Mouse (Mus musculus): ENCODE results near the gene Sgcd. TPM values are rescaled to one million over a fixed set of nuclear protein-coding genes. Genes with fewer than 3 reads are reported as not detected.

The Sgcd gene
- polyA plus RNA-seq, 1 experiment from 2014 or later, result 6.7 TPM

DNA sequence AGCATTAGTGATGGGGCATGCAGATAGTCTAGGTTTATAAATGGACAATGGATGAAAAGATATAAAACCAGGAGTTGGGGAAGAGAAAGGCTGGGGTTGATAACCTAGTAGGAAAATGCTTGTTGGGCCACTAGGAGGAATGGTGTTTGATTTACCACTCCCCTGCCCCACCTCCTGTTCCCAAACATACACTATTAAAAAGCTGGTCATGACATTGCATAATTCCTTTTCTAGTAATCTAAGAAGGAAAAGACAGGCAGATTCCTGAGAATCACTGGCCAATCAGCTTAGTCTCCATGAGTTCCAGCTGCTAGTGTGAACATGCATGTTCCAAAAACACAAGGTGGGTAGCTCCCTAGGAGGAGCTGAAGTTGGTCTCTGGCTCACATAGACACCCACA, 683.2 kb downstream of the Sgcd start:
- Histone ChIP-seq H3K9me3 (replicated peaks; ENCODE audit: control insufficient read depth, low read length) (no peaks in the 10 kb centered on the region), H3K27me3 (ENCODE audit: control insufficient read depth, insufficient read depth, low read length) (no peaks in the 10 kb centered on the region), H3K4me1 (ENCODE audit: control insufficient read depth, insufficient read depth, low read length) (no peaks in the 10 kb centered on the region), H3K9ac (ENCODE audit: low read length) (no peak overlapping the region), H3K4me3 (ENCODE audit: low read length) (no peak overlapping the region), H3K36me3 (ENCODE audit: control insufficient read depth, insufficient read depth) (no peaks in the 10 kb centered on the region), H3K4me2 (ENCODE audit: low read depth, low read length) (no peak overlapping the region), H3K27ac (ENCODE audit: low read length) (no peak overlapping the region)
- no peak for ATAC-seq (replicated peaks; ENCODE audit: extremely low read depth, insufficient read depth, low FRiP score)

DNA sequence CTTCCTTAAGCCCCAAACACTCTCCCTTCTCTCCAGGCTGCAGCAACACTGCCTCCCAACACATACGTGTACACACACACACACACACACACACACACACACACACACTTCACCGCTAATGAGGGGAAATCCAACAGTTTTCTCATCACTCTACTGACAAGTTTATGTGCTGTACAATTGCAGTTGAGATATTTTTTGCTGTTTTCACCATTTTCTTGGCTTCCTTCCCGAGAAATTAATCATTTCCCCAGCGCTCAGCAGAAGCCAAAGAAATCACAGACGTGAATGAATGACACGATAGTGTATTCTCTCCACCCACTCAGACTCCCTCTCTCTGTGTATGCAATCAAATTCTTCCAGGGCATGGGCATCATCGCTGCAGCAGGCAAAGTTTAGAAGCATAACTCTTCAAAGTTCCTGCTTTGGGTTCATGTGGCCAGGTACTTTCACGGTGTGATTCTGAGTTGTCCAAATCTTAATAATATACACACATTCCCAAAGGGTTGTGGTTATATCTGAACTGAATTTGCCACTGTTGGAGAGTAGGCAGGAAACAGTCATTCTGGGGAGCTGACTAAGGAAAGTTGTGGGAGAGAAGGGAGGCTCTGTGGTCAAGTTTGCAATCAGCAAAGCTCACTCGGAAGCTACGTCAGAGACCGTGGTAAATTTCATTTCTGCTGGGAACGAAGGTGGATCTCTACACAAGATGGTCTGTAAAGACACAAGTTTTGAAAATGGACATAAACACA, 683.9 kb downstream of the Sgcd start:
- no peak; the same call in 1 of the 2 replicates for ATAC-seq (replicated peaks; ENCODE audit: extremely low read depth, insufficient read depth, low FRiP score)
- Histone ChIP-seq H3K27ac (ENCODE audit: low read length) (no peak overlapping the region), H3K27me3 (ENCODE audit: control insufficient read depth, insufficient read depth, low read length) (no peaks in the 10 kb centered on the region), H3K9me3 (replicated peaks; ENCODE audit: control insufficient read depth, low read length) (no peaks in the 10 kb centered on the region), H3K36me3 (ENCODE audit: control insufficient read depth, insufficient read depth) (no peaks in the 10 kb centered on the region), H3K4me3 (ENCODE audit: low read length) (no peak overlapping the region), H3K4me2 (ENCODE audit: low read depth, low read length) (no peak overlapping the region), H3K4me1 (ENCODE audit: control insufficient read depth, insufficient read depth, low read length) (no peaks in the 10 kb centered on the region), H3K9ac (ENCODE audit: low read length) (no peak overlapping the region)
- WGBS, result 63% methylated on average over 12 of the region's 12 CpGs

DNA sequence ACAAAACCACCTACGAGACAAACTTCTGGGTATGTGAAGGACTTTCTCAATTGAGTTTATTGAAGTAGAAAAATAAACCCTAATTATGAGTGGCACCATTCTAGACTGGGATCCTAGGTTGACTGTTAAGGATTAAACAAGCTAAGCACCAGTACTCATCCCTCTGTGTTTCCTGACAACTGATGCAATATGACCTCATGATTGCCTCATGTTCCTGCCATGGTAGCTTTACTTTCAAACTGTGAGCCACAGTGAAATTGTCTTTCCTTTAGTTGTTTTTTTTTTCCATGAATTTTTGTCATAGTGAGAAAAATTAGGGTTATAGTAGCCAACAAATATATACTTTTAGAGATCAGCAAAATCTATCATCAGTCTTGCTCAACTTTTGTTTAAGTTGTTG, 689.0 kb downstream of the Sgcd start:
- Histone ChIP-seq H3K27me3 (ENCODE audit: control insufficient read depth, insufficient read depth, low read length) (no peaks in the 10 kb centered on the region), H3K36me3 (ENCODE audit: control insufficient read depth, insufficient read depth) (no peaks in the 10 kb centered on the region)
- 84% methylated on average over 1 of the region's 1 CpGs for WGBS

DNA sequence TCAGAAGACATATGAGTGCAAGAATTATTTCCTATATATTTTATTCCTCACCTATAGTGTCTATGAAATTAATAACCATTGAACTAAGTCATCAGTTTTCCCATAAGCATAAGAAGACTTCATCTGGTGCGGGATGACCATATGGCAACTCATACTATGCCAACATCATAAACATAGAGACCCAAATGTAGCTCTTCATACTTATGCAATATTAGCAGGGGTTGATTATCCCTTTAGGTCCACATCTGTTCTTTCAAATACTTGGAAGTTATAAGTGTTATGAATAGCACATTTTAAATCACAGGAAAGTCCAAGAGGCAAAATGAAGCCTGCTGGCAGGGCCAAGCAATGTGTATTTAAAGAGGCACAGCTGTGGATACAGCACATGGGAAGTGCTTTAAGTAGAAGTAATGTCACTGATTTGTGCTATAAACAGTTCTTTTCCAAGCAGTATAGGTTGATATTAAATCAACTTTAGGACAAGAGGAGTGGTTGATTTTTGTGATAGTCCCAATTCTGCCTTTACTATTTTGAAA, 690.9 kb downstream of the Sgcd start:
- no peak for ATAC-seq (replicated peaks; ENCODE audit: extremely low read depth, insufficient read depth, low FRiP score)

More for the DNA sequence above, 689.0 kb downstream of the Sgcd start:
- Histone ChIP-seq H3K4me3 (ENCODE audit: low read length) (no peak overlapping the region), H3K9me3 (replicated peaks; ENCODE audit: control insufficient read depth, low read length) (no peaks in the 10 kb centered on the region), H3K9ac (ENCODE audit: low read length) (no peak overlapping the region), H3K4me2 (ENCODE audit: low read depth, low read length) (no peak overlapping the region), H3K4me1 (ENCODE audit: control insufficient read depth, insufficient read depth, low read length) (no peaks in the 10 kb centered on the region), H3K27ac (ENCODE audit: low read length) (no peak overlapping the region)
- ATAC-seq (replicated peaks; ENCODE audit: extremely low read depth, insufficient read depth, low FRiP score), result no peak

DNA sequence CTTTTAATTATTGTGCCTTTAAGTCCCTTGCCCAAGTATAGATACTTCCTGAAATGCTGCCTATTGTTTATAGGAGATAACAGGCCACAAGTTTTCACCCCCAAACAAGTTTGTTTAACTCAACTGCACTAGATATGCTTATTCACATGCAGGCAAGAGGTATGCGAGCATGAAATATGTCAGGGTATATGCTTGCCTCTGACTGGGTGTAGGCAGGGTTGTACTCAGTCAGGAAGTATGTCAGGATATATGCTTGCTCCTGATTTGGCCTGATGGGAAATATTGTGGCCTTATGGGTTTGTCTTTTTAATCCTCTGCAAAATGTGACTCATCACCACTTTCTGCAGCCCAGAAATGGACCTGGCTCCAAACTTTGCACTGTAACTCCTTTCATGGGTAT, 694.0 kb downstream of the Sgcd start:
- Histone ChIP-seq H3K9me3 (replicated peaks; ENCODE audit: control insufficient read depth, low read length) (no peaks in the 10 kb centered on the region), H3K27ac (ENCODE audit: low read length) (no peak overlapping the region), H3K4me2 (ENCODE audit: low read depth, low read length) (no peak overlapping the region), H3K4me1 (ENCODE audit: control insufficient read depth, insufficient read depth, low read length) (peaks cover 3% of the 10 kb centered on the region; the same call in 1 of the 2 replicates), H3K27me3 (ENCODE audit: control insufficient read depth, insufficient read depth, low read length) (no peaks in the 10 kb centered on the region), H3K36me3 (ENCODE audit: control insufficient read depth, insufficient read depth) (no peaks in the 10 kb centered on the region), H3K9ac (ENCODE audit: low read length) (no peak overlapping the region), H3K4me3 (ENCODE audit: low read length) (no peak overlapping the region)
- WGBS, result 69% methylated on average over 1 of the region's 1 CpGs
- ATAC-seq (replicated peaks; ENCODE audit: extremely low read depth, insufficient read depth, low FRiP score), result no peak

More for the DNA sequence above, 690.9 kb downstream of the Sgcd start:
- Histone ChIP-seq H3K4me3 (ENCODE audit: low read length) (no peak overlapping the region), H3K36me3 (ENCODE audit: control insufficient read depth, insufficient read depth) (no peaks in the 10 kb centered on the region), H3K4me2 (ENCODE audit: low read depth, low read length) (no peak overlapping the region), H3K4me1 (ENCODE audit: control insufficient read depth, insufficient read depth, low read length) (0 out of 2 replicates have a peak, but pooled peaks cover under 1% of the 10 kb centered on the region), H3K9me3 (replicated peaks; ENCODE audit: control insufficient read depth, low read length) (no peaks in the 10 kb centered on the region), H3K27ac (ENCODE audit: low read length) (no peak overlapping the region), H3K27me3 (ENCODE audit: control insufficient read depth, insufficient read depth, low read length) (no peaks in the 10 kb centered on the region), H3K9ac (ENCODE audit: low read length) (no peak overlapping the region)
- WGBS, result 88% methylated on average over 1 of the region's 1 CpGs

DNA sequence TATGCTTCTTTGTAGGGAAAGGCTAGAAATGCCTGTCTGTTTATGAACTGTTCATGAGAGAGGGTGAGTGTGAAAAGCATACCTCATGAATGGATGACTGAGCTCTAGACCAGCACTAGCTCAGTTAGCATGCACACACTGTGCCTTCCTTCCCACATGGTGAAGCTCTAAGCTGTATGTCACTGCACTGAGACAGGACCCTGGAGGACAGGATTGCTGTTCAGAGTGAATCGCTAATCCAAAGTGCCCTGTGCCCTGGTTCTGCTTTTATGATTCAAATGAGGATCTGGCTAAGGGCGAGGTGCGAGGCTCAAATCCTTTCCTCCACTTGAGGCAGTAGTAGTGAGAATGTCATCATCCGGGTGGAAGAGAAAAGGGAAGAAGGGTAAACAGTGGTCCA, 712.2 kb downstream of the Sgcd start:
- Histone ChIP-seq H3K36me3 (ENCODE audit: control insufficient read depth, insufficient read depth) (no peaks in the 10 kb centered on the region), H3K4me1 (ENCODE audit: control insufficient read depth, insufficient read depth, low read length) (no peaks in the 10 kb centered on the region), H3K9ac (ENCODE audit: low read length) (no peak overlapping the region), H3K27ac (ENCODE audit: low read length) (no peak overlapping the region), H3K9me3 (replicated peaks; ENCODE audit: control insufficient read depth, low read length) (no peaks in the 10 kb centered on the region), H3K4me3 (ENCODE audit: low read length) (no peak overlapping the region), H3K27me3 (ENCODE audit: control insufficient read depth, insufficient read depth, low read length) (no peaks in the 10 kb centered on the region), H3K4me2 (ENCODE audit: low read depth, low read length) (no peak overlapping the region)
- no peak for ATAC-seq (replicated peaks; ENCODE audit: extremely low read depth, insufficient read depth, low FRiP score)
- 67% methylated on average over 4 of the region's 4 CpGs for WGBS

DNA sequence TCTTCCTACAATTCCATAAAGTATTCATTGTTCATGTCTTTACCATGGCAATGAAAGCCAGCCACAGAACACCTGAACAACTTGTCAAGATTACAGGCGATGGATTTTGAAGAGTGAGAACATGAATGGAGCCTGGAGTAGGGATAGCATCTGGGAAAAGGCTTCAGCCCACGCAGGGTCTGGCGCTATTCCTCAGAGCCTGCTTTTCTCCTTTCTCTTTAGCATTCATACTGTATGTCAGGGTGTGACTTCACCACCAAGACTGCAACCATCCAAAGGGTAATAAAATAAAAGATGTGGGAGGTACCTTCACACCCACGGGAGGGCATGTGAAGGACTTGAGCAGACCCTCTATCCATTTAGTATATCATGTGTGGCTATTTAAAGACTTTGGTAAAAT, 720.2 kb downstream of the Sgcd start:
- Histone ChIP-seq H3K27me3 (ENCODE audit: control insufficient read depth, insufficient read depth, low read length) (no peaks in the 10 kb centered on the region), H3K9ac (ENCODE audit: low read length) (no peak overlapping the region), H3K27ac (ENCODE audit: low read length) (no peak overlapping the region), H3K4me1 (ENCODE audit: control insufficient read depth, insufficient read depth, low read length) (peaks cover 6% of the 10 kb centered on the region), H3K4me2 (ENCODE audit: low read depth, low read length) (no peak overlapping the region), H3K36me3 (ENCODE audit: control insufficient read depth, insufficient read depth) (no peaks in the 10 kb centered on the region), H3K4me3 (ENCODE audit: low read length) (no peak overlapping the region), H3K9me3 (replicated peaks; ENCODE audit: control insufficient read depth, low read length) (no peaks in the 10 kb centered on the region)
- WGBS, result 84% methylated on average over 4 of the region's 4 CpGs
- no peak for ATAC-seq (replicated peaks; ENCODE audit: extremely low read depth, insufficient read depth, low FRiP score)

GRCm38 (mm10) chr11:47264267-47264984, 724.3 kb downstream of the Sgcd start:
- no peaks in the 10 kb centered on the region for H3K9me3 ChIP-seq (replicated peaks; ENCODE audit: control insufficient read depth, low read length)
- no peak overlapping the region for H3K4me2 ChIP-seq (ENCODE audit: low read depth, low read length)
- 81% methylated on average over 9 of the region's 9 CpGs for WGBS
- H3K4me3 ChIP-seq (ENCODE audit: low read length), result no peak overlapping the region
- H3K36me3 ChIP-seq (ENCODE audit: control insufficient read depth, insufficient read depth), result no peaks in the 10 kb centered on the region
- H3K27me3 ChIP-seq (ENCODE audit: control insufficient read depth, insufficient read depth, low read length), result no peaks in the 10 kb centered on the region
- no peak overlapping the region for H3K27ac ChIP-seq (ENCODE audit: low read length)
- H3K4me1 ChIP-seq (ENCODE audit: control insufficient read depth, insufficient read depth, low read length), result peaks cover 3% of the 10 kb centered on the region
- ATAC-seq (replicated peaks; ENCODE audit: extremely low read depth, insufficient read depth, low FRiP score), result no peak
- H3K9ac ChIP-seq (ENCODE audit: low read length), result no peak overlapping the region

GRCm38 (mm10) chr11:47250301-47250700, 738.5 kb downstream of the Sgcd start:
- peaks cover 9% of the 10 kb centered on the region for H3K4me1 ChIP-seq (ENCODE audit: control insufficient read depth, insufficient read depth, low read length)
- H3K9me3 ChIP-seq (replicated peaks; ENCODE audit: control insufficient read depth, low read length), result no peaks in the 10 kb centered on the region
- no peak overlapping the region for H3K4me3 ChIP-seq (ENCODE audit: low read length)
- 65% methylated on average over 7 of the region's 7 CpGs for WGBS
- ATAC-seq (replicated peaks; ENCODE audit: extremely low read depth, insufficient read depth, low FRiP score), result no peak
- H3K27ac ChIP-seq (ENCODE audit: low read length), result no peak overlapping the region
- H3K36me3 ChIP-seq (ENCODE audit: control insufficient read depth, insufficient read depth), result no peaks in the 10 kb centered on the region
- H3K9ac ChIP-seq (ENCODE audit: low read length), result no peak overlapping the region
- no peak overlapping the region for H3K4me2 ChIP-seq (ENCODE audit: low read depth, low read length)
- H3K27me3 ChIP-seq (ENCODE audit: control insufficient read depth, insufficient read depth, low read length), result no peaks in the 10 kb centered on the region
